Mouse (Mus musculus): Measurements from ENCODE around the gene Ctcf. TPM values are rescaled to one million over a fixed set of nuclear protein-coding genes. Genes with fewer than 3 reads are reported as not detected.
A peak's percentile ranks its signal among the peaks of the same experiment; 100 is the strongest.

Ctcf gene
- polyA plus RNA-seq, 1 experiment from 2014 or later = 165 TPM

DNA sequence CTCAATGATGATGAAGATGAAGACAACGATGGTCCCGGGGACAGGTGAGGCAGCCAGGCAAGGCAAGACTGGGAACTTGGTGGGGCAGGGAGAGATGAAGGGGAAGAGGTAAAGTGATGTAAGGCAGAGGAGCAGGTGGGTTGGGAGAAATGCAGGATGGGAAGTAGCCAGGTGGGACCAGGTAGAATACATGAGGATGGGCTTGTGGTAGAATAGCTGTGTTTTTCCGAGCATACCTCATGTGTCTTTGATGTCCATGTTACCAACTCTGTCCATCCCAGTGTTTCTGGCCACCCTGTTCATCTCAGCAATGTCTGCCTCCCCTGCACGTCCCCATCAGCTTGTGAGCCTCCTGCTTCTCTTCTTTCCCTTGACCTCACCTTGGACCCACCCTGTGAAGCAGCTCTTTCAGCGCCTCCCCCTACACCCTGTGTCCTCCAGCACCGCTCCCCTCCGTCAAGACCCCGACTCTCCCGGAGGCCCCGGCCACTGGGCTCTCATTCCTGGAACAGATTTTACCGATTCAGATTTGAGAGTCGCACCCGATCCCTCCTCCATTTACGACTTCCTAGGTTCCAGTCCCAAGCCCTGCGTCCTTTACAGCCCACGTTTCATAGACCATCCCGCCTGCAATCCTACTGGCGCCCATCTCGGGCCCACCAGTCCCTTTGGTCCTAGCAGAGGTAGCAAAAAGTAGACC is 17.3 kb upstream of the Ctcf start:
- Histone ChIP-seq H3K4me1 (peaks cover 31% of the 10 kb centered on the region), H3K4me3 (no peak overlapping the region), H3K4me2 (no peak overlapping the region), H3K27ac (no peak overlapping the region), H3K9me3 (replicated peaks) (no peaks in the 10 kb centered on the region), H3K36me3 (ENCODE audit: poor library complexity, severe bottlenecking) (peaks cover 77% of the 10 kb centered on the region), H3K27me3 (peaks cover 14% of the 10 kb centered on the region), H3K9ac (no peak overlapping the region)
- no peak for ATAC-seq
- WGBS = 94% methylated on average over 19 of the region's 19 CpGs

DNA sequence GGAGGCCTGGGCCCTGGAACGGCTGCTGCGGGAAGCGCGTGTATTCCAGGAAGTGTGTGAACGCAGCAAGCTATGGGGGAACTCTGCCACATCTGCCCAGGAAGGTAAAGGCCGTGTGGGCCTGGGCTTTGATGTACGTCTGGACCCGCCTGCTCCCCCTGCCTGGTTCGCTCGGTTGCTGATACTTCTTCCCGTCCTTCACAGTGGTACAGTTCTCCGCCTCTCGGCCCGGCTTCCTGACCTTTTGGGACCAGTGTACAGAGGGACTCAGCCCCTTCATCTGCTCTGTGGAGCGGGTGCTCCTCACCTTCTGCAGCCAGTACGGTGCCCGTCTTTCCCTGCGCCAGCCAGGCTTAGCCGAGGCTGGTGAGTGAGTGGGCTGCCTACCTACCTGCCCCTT is 16.2 kb upstream of the Ctcf start:
- 92% methylated on average over 19 of the region's 19 CpGs for WGBS
- Histone ChIP-seq H3K27me3 (peaks cover 2% of the 10 kb centered on the region; the same call in 1 of the 2 replicates), H3K9ac (no peak overlapping the region), H3K4me1 (peaks cover 30% of the 10 kb centered on the region), H3K4me2 (no peak overlapping the region), H3K9me3 (replicated peaks) (no peaks in the 10 kb centered on the region), H3K36me3 (ENCODE audit: poor library complexity, severe bottlenecking) (peaks cover 70% of the 10 kb centered on the region), H3K4me3 (no peak overlapping the region), H3K27ac (no peak overlapping the region)
- no peak for ATAC-seq

GRCm38 (mm10) chr8:105620946-105621720 is 15.2 kb upstream of the Ctcf start:
- H3K9ac ChIP-seq = 0 out of 2 replicates have a peak overlapping the region, but pooled peaks have one; percentile 28
- 89% methylated on average over 21 of the region's 21 CpGs for whole genome bisulfite sequencing
- H3K27me3 ChIP-seq = no peaks in the 10 kb centered on the region
- peak overlapping the region; percentile 82 for H3K27ac ChIP-seq
- ATAC-seq = no peak
- no peaks in the 10 kb centered on the region for H3K9me3 ChIP-seq (replicated peaks)
- H3K4me2 ChIP-seq = no peak overlapping the region
- peaks cover 34% of the 10 kb centered on the region for H3K4me1 ChIP-seq
- no peak overlapping the region for H3K4me3 ChIP-seq
- H3K36me3 ChIP-seq (ENCODE audit: poor library complexity, severe bottlenecking) = peaks cover 61% of the 10 kb centered on the region

- no peaks in the 10 kb centered on the region for H3K27me3 ChIP-seq
- peaks cover 37% of the 10 kb centered on the region for H3K4me1 ChIP-seq
- ATAC-seq = peak; percentile 23
- H3K4me2 ChIP-seq = no peak overlapping the region
- 0 out of 2 replicates have a peak overlapping the region, but pooled peaks have one; percentile 3 for H3K4me3 ChIP-seq
- H3K9me3 ChIP-seq (replicated peaks) = no peaks in the 10 kb centered on the region
- 0 out of 2 replicates have a peak overlapping the region, but pooled peaks have one; percentile 28 for H3K9ac ChIP-seq
- H3K36me3 ChIP-seq (ENCODE audit: poor library complexity, severe bottlenecking) = peaks cover 54% of the 10 kb centered on the region
- peak overlapping the region; percentile 82 for H3K27ac ChIP-seq
- WGBS = 29% methylated on average over 4 of the region's 4 CpGs
Observed at GRCm38 (mm10) chr8:105621841-105622240, 14.5 kb upstream of the Ctcf start.

- H3K27me3 ChIP-seq = no peaks in the 10 kb centered on the region
- no peak overlapping the region for H3K4me2 ChIP-seq
- H3K9me3 ChIP-seq (replicated peaks) = no peaks in the 10 kb centered on the region
- H3K9ac ChIP-seq = peak overlapping the region; percentile 30; the same call in 1 of the 2 replicates
- peaks cover 37% of the 10 kb centered on the region for H3K4me1 ChIP-seq
- WGBS = 5% methylated on average over 8 of the region's 8 CpGs
- H3K4me3 ChIP-seq = 0 out of 2 replicates have a peak overlapping the region, but pooled peaks have one; percentile 3
- peaks cover 48% of the 10 kb centered on the region for H3K36me3 ChIP-seq (ENCODE audit: poor library complexity, severe bottlenecking)
- peak; percentile 90 for ATAC-seq
- peak overlapping the region; percentile 82 for H3K27ac ChIP-seq
Observed at GRCm38 (mm10) chr8:105622421-105622920, 13.9 kb upstream of the Ctcf start.

GRCm38 (mm10) chr8:105623118-105623517 is 13.2 kb upstream of the Ctcf start:
- Histone ChIP-seq H3K4me1 (peaks cover 37% of the 10 kb centered on the region), H3K27ac (peak overlapping the region; percentile 82; the same call in 1 of the 2 replicates), H3K36me3 (ENCODE audit: poor library complexity, severe bottlenecking) (peaks cover 41% of the 10 kb centered on the region), H3K9me3 (replicated peaks) (no peaks in the 10 kb centered on the region), H3K4me3 (no peak overlapping the region), H3K27me3 (no peaks in the 10 kb centered on the region), H3K9ac (peak overlapping the region; percentile 30; the same call in 1 of the 2 replicates), H3K4me2 (no peak overlapping the region)
- 22% methylated on average over 5 of the region's 5 CpGs for WGBS
- ATAC-seq = no peak

DNA sequence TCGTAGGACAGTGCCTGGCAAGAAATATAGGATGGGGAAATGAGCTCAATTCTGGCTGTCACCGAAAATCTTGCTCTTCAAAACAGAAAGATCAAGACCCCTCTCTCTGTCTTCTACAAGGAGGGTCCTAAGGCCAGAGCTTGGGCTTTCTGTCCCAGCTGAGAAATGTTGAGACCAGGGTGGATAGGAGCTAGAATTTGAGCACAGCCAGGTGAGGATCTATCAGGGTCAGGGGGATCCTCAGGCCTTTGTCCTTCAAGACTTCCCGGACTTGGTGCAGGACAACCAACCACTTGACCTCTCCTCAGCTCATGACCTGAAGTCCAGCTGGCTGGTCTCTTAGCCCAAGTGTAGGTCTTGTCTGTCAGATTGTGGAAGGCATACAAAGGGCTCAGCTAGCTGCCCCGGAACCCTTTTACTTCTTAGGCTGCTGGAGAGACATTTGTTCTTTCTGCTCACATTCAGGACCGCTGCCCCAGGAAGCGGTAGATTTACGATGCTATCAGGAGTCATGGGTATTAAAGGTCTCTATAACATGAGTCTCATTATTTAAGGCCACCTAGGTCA is 12.6 kb upstream of the Ctcf start:
- H3K9me3 ChIP-seq (replicated peaks) = no peaks in the 10 kb centered on the region
- no peak overlapping the region for H3K4me3 ChIP-seq
- H3K4me1 ChIP-seq = peaks cover 37% of the 10 kb centered on the region
- WGBS = 54% methylated on average over 7 of the region's 7 CpGs
- H3K27ac ChIP-seq = no peak overlapping the region
- H3K27me3 ChIP-seq = no peaks in the 10 kb centered on the region
- H3K9ac ChIP-seq = peak overlapping the region; percentile 30; the same call in 1 of the 2 replicates
- ATAC-seq = no peak
- no peak overlapping the region for H3K4me2 ChIP-seq
- H3K36me3 ChIP-seq (ENCODE audit: poor library complexity, severe bottlenecking) = peaks cover 35% of the 10 kb centered on the region

- WGBS = 61% methylated on average over 3 of the region's 3 CpGs
- H3K27me3 ChIP-seq = no peaks in the 10 kb centered on the region
- peaks cover 29% of the 10 kb centered on the region for H3K36me3 ChIP-seq (ENCODE audit: poor library complexity, severe bottlenecking)
- peaks cover 37% of the 10 kb centered on the region for H3K4me1 ChIP-seq
- no peak overlapping the region for H3K4me3 ChIP-seq
- peak overlapping the region; percentile 48; the same call in 1 of the 2 replicates for H3K27ac ChIP-seq
- no peak overlapping the region for H3K4me2 ChIP-seq
- H3K9ac ChIP-seq = peak overlapping the region; percentile 30; the same call in 1 of the 2 replicates
- H3K9me3 ChIP-seq (replicated peaks) = no peaks in the 10 kb centered on the region
- ATAC-seq = no peak
Observed at GRCm38 (mm10) chr8:105624401-105624800, 12.0 kb upstream of the Ctcf start.

GRCm38 (mm10) chr8:105624831-105625230 is 11.5 kb upstream of the Ctcf start:
- no peak overlapping the region for H3K4me2 ChIP-seq
- no peak for ATAC-seq

GRCm38 (mm10) chr8:105626086-105626485 is 10.3 kb upstream of the Ctcf start:
- no peak overlapping the region for H3K4me2 ChIP-seq
- H3K36me3 ChIP-seq (ENCODE audit: poor library complexity, severe bottlenecking) = peaks cover 12% of the 10 kb centered on the region
- no peaks in the 10 kb centered on the region for H3K27me3 ChIP-seq
- H3K4me3 ChIP-seq = no peak overlapping the region
- H3K9ac ChIP-seq = no peak overlapping the region
- WGBS = 71% methylated on average over 1 of the region's 1 CpGs
- H3K4me1 ChIP-seq = peaks cover 37% of the 10 kb centered on the region
- no peaks in the 10 kb centered on the region for H3K9me3 ChIP-seq (replicated peaks)
- no peak for ATAC-seq
- no peak overlapping the region for H3K27ac ChIP-seq

More at GRCm38 (mm10) chr8:105624831-105625230, 11.5 kb upstream of the Ctcf start:
- Histone ChIP-seq H3K27ac (peak overlapping the region; percentile 48; the same call in 1 of the 2 replicates), H3K36me3 (ENCODE audit: poor library complexity, severe bottlenecking) (peaks cover 24% of the 10 kb centered on the region), H3K4me3 (no peak overlapping the region), H3K9me3 (replicated peaks) (no peaks in the 10 kb centered on the region), H3K9ac (no peak overlapping the region), H3K4me1 (peaks cover 37% of the 10 kb centered on the region), H3K27me3 (no peaks in the 10 kb centered on the region)
- WGBS = 83% methylated on average over 1 of the region's 1 CpGs

- 94% methylated on average over 4 of the region's 4 CpGs for WGBS
- Histone ChIP-seq H3K27me3 (no peaks in the 10 kb centered on the region), H3K9me3 (replicated peaks) (no peaks in the 10 kb centered on the region), H3K4me3 (no peak overlapping the region), H3K4me1 (peaks cover 11% of the 10 kb centered on the region), H3K27ac (no peak overlapping the region), H3K4me2 (no peak overlapping the region), H3K9ac (no peak overlapping the region), H3K36me3 (ENCODE audit: poor library complexity, severe bottlenecking) (no peaks in the 10 kb centered on the region)
- no peak for ATAC-seq
Observed at GRCm38 (mm10) chr8:105629337-105629736, 7.0 kb upstream of the Ctcf start.
